Mouse (Mus musculus): Measurements from ENCODE around the gene D17H6S53E. TPM values are rescaled to one million over a fixed set of nuclear protein-coding genes. Genes with fewer than 3 reads are reported as not detected.

Gene D17H6S53E
- polyA plus RNA-seq, 1 experiment from 2014 or later: 10.4 TPM

- Histone ChIP-seq H3K4me1 (replicated peaks; ENCODE audit: control insufficient read depth, insufficient read depth, low read length) (peaks cover 19% of the 10 kb centered on the region), H3K4me2 (ENCODE audit: low read depth, low read length) (peak overlapping the region; percentile 88), H3K36me3 (ENCODE audit: control insufficient read depth, insufficient read depth, low read length) (peaks cover 46% of the 10 kb centered on the region), H3K4me3 (ENCODE audit: low read length) (peak overlapping the region; percentile 97; the same call in 1 of the 2 replicates), H3K27me3 (ENCODE audit: control insufficient read depth, insufficient read depth, low read depth, low read length) (no peaks in the 10 kb centered on the region), H3K9me3 (ENCODE audit: control insufficient read depth, low read length) (no peaks in the 10 kb centered on the region), H3K27ac (ENCODE audit: low read length) (no peak overlapping the region), H3K9ac (ENCODE audit: low read length) (peak overlapping the region; percentile 100)
- 57% methylated on average over 14 of the region's 14 CpGs for WGBS
- no peak for ATAC-seq (ENCODE audit: low read depth)
These were observed 35.9 kb downstream of the D17H6S53E start for GRCm38 (mm10) chr17:35162121-35162520.

- Histone ChIP-seq H3K36me3 (ENCODE audit: control insufficient read depth, insufficient read depth, low read length) (peaks cover 40% of the 10 kb centered on the region), H3K27me3 (ENCODE audit: control insufficient read depth, insufficient read depth, low read depth, low read length) (no peaks in the 10 kb centered on the region), H3K4me3 (ENCODE audit: low read length) (peak overlapping the region; percentile 97), H3K27ac (ENCODE audit: low read length) (no peak overlapping the region), H3K9ac (ENCODE audit: low read length) (peak overlapping the region; percentile 100), H3K4me2 (ENCODE audit: low read depth, low read length) (peak overlapping the region; percentile 88), H3K9me3 (ENCODE audit: control insufficient read depth, low read length) (no peaks in the 10 kb centered on the region), H3K4me1 (replicated peaks; ENCODE audit: control insufficient read depth, insufficient read depth, low read length) (peaks cover 19% of the 10 kb centered on the region)
- ATAC-seq (ENCODE audit: low read depth): no peak
- WGBS: 19% methylated on average over 12 of the region's 12 CpGs
These were observed 36.6 kb downstream of the D17H6S53E start for GRCm38 (mm10) chr17:35162730-35163129.

GRCm38 (mm10) chr17:35163326-35164081 is 37.3 kb downstream of the D17H6S53E start:
- Histone ChIP-seq H3K9ac (ENCODE audit: low read length) (peak overlapping the region; percentile 100), H3K27me3 (ENCODE audit: control insufficient read depth, insufficient read depth, low read depth, low read length) (no peaks in the 10 kb centered on the region), H3K4me1 (replicated peaks; ENCODE audit: control insufficient read depth, insufficient read depth, low read length) (peaks cover 19% of the 10 kb centered on the region), H3K27ac (ENCODE audit: low read length) (peak overlapping the region; percentile 94), H3K4me2 (ENCODE audit: low read depth, low read length) (peak overlapping the region; percentile 88), H3K4me3 (ENCODE audit: low read length) (peak overlapping the region; percentile 97), H3K9me3 (ENCODE audit: control insufficient read depth, low read length) (no peaks in the 10 kb centered on the region), H3K36me3 (ENCODE audit: control insufficient read depth, insufficient read depth, low read length) (peaks cover 32% of the 10 kb centered on the region)
- no peak for ATAC-seq (ENCODE audit: low read depth)
- WGBS: 6% methylated on average over 8 of the region's 8 CpGs

GRCm38 (mm10) chr17:35164218-35164567 is 38.0 kb downstream of the D17H6S53E start:
- Histone ChIP-seq H3K27ac (ENCODE audit: low read length) (peak overlapping the region; percentile 94), H3K9ac (ENCODE audit: low read length) (peak overlapping the region; percentile 100), H3K9me3 (ENCODE audit: control insufficient read depth, low read length) (no peaks in the 10 kb centered on the region), H3K4me2 (ENCODE audit: low read depth, low read length) (peak overlapping the region; percentile 88), H3K4me3 (ENCODE audit: low read length) (peak overlapping the region; percentile 97), H3K36me3 (ENCODE audit: control insufficient read depth, insufficient read depth, low read length) (peaks cover 26% of the 10 kb centered on the region), H3K4me1 (replicated peaks; ENCODE audit: control insufficient read depth, insufficient read depth, low read length) (peaks cover 19% of the 10 kb centered on the region), H3K27me3 (ENCODE audit: control insufficient read depth, insufficient read depth, low read depth, low read length) (no peaks in the 10 kb centered on the region)
- no peak for ATAC-seq (ENCODE audit: low read depth)
- under 1% methylated on average over 25 of the region's 28 CpGs for WGBS

GRCm38 (mm10) chr17:35164568-35165450 is 38.6 kb downstream of the D17H6S53E start, which contains the start of gene Prrc2a:
Prrc2a (minus strand) TSS chr17:35164897.
- peaks cover 20% of the 10 kb centered on the region for H3K36me3 ChIP-seq (ENCODE audit: control insufficient read depth, insufficient read depth, low read length)
- peak; percentile 97 for ATAC-seq (ENCODE audit: low read depth)
- under 1% methylated on average over 48 of the region's 89 CpGs for WGBS
- peak within 1 kb of the TSS; percentile 97 for H3K4me3 ChIP-seq (ENCODE audit: low read length)
- no peaks in the 10 kb centered on the region for H3K9me3 ChIP-seq (ENCODE audit: control insufficient read depth, low read length)
- H3K9ac ChIP-seq (ENCODE audit: low read length): peak within 1 kb of the TSS; percentile 100
- H3K4me1 ChIP-seq (replicated peaks; ENCODE audit: control insufficient read depth, insufficient read depth, low read length): peaks cover 19% of the 10 kb centered on the region
- no peaks in the 10 kb centered on the region for H3K27me3 ChIP-seq (ENCODE audit: control insufficient read depth, insufficient read depth, low read depth, low read length)
- peak within 1 kb of the TSS; percentile 88 for H3K4me2 ChIP-seq (ENCODE audit: low read depth, low read length)
- peak within 1 kb of the TSS; percentile 100 for H3K27ac ChIP-seq (ENCODE audit: low read length)

GRCm38 (mm10) chr17:35165451-35166155 is 39.4 kb downstream of the D17H6S53E start:
- WGBS: 15% methylated on average over 12 of the region's 12 CpGs
- Histone ChIP-seq H3K9ac (ENCODE audit: low read length) (peak overlapping the region; percentile 70), H3K4me2 (ENCODE audit: low read depth, low read length) (peak overlapping the region; percentile 69), H3K27ac (ENCODE audit: low read length) (peak overlapping the region; percentile 100), H3K9me3 (ENCODE audit: control insufficient read depth, low read length) (no peaks in the 10 kb centered on the region), H3K4me1 (replicated peaks; ENCODE audit: control insufficient read depth, insufficient read depth, low read length) (peaks cover 19% of the 10 kb centered on the region), H3K36me3 (ENCODE audit: control insufficient read depth, insufficient read depth, low read length) (peaks cover 12% of the 10 kb centered on the region), H3K27me3 (ENCODE audit: control insufficient read depth, insufficient read depth, low read depth, low read length) (no peaks in the 10 kb centered on the region), H3K4me3 (ENCODE audit: low read length) (peak overlapping the region; percentile 53)
- peak; percentile 86; the same call in 1 of the 2 replicates for ATAC-seq (ENCODE audit: low read depth)

GRCm38 (mm10) chr17:35166352-35167035 is 40.3 kb downstream of the D17H6S53E start:
- ATAC-seq (ENCODE audit: low read depth): no peak
- Histone ChIP-seq H3K4me3 (ENCODE audit: low read length) (peak overlapping the region; percentile 53; the same call in 1 of the 2 replicates), H3K9ac (ENCODE audit: low read length) (peak overlapping the region; percentile 3; the same call in 1 of the 2 replicates), H3K9me3 (ENCODE audit: control insufficient read depth, low read length) (no peaks in the 10 kb centered on the region), H3K27ac (ENCODE audit: low read length) (peak overlapping the region; percentile 100; the same call in 1 of the 2 replicates), H3K4me2 (ENCODE audit: low read depth, low read length) (peak overlapping the region; percentile 69), H3K27me3 (ENCODE audit: control insufficient read depth, insufficient read depth, low read depth, low read length) (no peaks in the 10 kb centered on the region), H3K4me1 (replicated peaks; ENCODE audit: control insufficient read depth, insufficient read depth, low read length) (peaks cover 19% of the 10 kb centered on the region), H3K36me3 (ENCODE audit: control insufficient read depth, insufficient read depth, low read length) (peaks cover 3% of the 10 kb centered on the region; the same call in 1 of the 2 replicates)
- WGBS: 63% methylated on average over 8 of the region's 8 CpGs

- WGBS: 82% methylated on average over 7 of the region's 7 CpGs
- no peak for ATAC-seq (ENCODE audit: low read depth)
- Histone ChIP-seq H3K27ac (ENCODE audit: low read length) (no peak overlapping the region), H3K27me3 (ENCODE audit: control insufficient read depth, insufficient read depth, low read depth, low read length) (no peaks in the 10 kb centered on the region), H3K9me3 (ENCODE audit: control insufficient read depth, low read length) (no peaks in the 10 kb centered on the region), H3K36me3 (ENCODE audit: control insufficient read depth, insufficient read depth, low read length) (no peaks in the 10 kb centered on the region), H3K4me3 (ENCODE audit: low read length) (no peak overlapping the region), H3K9ac (ENCODE audit: low read length) (no peak overlapping the region), H3K4me1 (replicated peaks; ENCODE audit: control insufficient read depth, insufficient read depth, low read length) (peaks cover 11% of the 10 kb centered on the region), H3K4me2 (ENCODE audit: low read depth, low read length) (no peak overlapping the region)
These were observed 41.6 kb downstream of the D17H6S53E start for GRCm38 (mm10) chr17:35167794-35168193.
